Mouse (Mus musculus): ENCODE results near the gene Tpm4.
"Not testable (repeated sequence)": the region's sequence is repeated elsewhere in the genome, so short reads cannot be mapped to it uniquely, and the experiment has no call there.

Tpm4 gene

DNA sequence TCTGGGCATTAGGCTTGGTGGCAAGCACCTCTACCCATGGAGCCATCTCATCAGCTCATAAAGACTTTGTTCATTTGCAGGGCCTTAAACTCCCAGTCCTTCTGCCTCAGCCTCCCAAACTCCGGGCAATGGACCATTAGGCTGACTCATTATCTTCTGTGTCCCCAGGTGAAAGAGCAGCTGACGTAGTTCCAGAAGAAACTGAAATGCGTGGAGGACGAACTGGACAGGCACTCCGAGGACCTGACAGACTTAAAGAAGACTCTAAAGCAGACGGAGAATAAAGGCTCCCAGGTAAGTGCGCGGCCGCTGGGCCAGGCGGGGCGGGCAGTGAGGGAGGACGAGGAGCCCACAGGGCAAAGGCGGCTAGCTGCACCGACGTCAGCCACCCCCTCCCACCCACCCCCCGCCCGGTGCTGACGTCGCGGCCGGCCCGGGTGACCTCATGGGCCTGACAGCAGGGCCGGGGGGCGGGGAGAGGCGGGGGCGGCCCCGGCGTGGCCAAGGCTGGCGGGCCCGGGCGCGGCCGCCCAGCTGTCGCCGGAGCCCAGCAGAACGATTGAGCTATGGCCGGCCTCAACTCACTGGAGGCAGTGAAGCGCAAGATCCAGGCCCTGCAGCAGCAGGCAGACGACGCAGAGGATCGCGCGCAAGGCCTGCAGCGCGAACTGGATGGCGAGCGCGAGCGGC lies at the start of gene Tpm4:
Gene Tpm4, plus strand, starts transcription at position 220 of the 690 bp plus-strand sequence.
- peak; percentile 79 to 90 for DNase-seq (ENCODE audit: inconsistent age in 2 of 2, low spot score in 1 of 2)

DNA sequence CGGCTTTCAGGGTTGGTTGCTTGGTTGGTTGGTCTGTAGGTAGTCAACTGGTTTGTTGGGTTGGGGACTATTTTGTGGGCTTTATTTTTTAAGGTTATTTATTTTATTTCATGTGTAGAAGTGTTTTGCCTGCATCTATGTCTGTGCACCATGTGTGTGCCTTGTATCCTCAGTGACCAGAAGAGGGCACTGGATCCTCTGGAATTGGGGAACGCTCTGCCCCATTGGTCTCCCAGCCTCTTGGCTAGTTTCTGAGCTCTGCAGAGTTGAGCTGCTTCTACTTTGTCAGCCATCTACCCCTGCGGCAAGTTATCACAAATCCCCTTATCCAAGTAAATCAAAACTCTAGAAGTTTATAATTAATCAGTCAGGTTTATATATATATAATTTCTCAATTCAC lies 47.2 kb upstream of the Tpm4 start:
- DNase-seq (ENCODE audit: inconsistent age in 2 of 2, low spot score in 1 of 2) = not testable (repeated sequence)

DNA sequence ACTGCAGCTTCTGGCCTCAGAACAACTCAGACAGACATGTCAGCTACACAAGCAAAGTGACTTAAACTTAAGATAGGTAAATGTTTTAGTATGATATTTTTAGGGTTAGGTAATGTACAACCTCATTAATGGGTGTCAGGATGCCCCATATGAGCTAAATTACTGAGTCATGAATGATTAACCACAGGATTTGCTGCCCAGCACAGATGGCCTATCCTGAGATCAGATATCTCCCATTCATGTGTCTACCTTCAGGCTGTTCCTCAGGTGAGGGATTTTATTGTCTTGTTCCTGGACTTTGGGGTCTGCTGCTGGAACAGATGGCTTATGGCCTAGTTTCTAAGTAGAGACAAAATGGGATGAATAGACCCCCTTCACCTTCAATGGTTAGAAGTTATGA lies 38.1 kb upstream of the Tpm4 start:
- not testable (repeated sequence) for DNase-seq (ENCODE audit: inconsistent age in 2 of 2, low spot score in 1 of 2)

DNA sequence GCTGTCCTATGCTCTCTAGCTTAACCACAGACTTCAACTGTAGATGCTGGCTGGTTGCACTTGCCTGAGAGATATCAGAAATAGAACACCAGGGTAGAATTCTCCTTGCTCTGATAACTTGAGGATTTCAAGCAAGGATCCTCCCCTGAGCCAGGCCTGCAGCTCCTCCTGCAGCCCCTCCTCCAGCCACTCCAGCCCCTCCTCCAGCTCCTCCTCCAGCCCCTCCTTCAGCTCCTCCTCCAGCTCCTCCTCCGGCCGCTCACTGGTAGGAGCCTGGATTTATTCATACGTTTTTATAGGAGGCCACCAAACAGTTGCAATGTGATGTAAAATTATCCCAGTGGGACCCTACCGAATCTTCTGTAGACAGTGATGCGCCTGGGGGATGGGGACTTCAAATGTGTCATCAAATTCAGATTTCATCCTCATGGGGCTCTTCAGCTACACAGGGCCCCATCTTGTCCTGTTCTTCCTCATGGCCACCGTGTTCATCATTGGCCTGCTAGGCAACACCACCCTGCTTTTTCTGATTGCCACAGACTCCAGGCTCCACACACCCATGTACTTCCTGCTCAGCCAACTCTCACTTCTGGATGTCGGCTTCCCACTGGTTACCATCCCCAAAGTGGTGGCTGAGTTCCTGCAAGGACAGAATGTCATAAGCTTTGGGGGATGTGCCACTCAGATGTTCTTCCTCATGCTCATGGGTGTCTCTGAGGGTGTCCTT lies 35.2 kb upstream of the Tpm4 start:
- DNase-seq (ENCODE audit: inconsistent age in 2 of 2, low spot score in 1 of 2) = peak; percentile 33 to 70

DNA sequence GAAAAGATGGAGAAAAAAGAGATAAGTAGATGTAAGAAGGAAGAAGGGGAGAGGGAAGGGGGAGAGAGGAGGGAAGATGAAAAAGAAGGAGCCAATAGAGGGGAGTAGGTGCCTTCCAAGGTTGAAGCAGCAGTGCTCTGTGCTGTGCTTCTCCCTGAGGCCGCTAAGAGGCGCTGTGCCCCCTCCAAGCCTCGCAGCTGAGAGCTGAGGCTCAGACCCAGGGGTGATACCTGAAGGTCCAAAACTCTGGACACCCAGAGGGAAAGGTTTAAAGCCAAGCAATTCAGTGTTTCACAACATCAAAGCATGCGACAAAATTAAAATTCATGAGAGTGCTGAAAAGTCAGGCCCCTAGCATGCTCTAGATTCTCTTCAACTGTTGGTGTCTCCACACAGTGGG lies 29.6 kb upstream of the Tpm4 start:
- no peak for DNase-seq (ENCODE audit: inconsistent age in 2 of 2, low spot score in 1 of 2)

DNA sequence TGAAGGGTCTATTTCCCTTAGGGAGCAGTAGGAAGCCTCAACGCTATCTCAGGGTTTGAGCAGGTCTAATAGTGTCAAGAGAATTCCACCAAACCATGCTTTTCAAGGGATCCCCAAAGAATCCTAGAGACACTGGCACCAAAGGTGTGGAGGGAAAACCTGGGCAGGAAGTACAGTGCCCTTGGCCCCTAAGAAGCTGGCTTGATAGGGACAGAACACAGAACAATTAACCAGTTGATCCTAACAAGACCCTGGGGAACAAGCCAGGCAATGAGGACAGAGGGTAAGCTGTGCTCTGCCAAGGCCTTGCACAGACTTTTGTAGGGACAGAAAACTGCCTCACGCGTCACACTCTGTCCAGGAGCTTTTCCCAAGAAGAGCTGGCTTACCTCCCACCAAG lies 28.0 kb upstream of the Tpm4 start, which contains the start of gene Olfr374:
Gene Olfr374, plus strand, starts transcription at position 301 of the 400 bp plus-strand sequence.
- no peak for DNase-seq (ENCODE audit: inconsistent age in 2 of 2, low spot score in 1 of 2)

DNA sequence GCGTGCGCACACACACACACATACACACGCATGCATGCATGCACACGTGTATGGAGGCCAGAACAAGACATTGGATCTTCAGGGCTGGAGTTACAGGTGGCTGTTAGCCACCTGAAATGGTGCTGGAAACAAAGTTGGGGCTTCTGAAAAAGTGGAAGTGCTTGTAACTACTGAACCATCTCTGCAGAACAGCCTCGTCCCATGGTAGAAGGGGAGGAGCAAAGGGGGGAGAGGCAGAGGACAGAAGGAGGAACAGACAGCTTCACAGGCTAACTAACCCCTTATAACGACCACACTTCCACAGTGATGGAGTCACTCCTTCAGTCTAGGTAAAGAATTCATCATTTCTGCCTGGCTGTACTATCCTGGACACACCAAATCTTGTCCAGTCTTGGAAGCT lies 23.9 kb upstream of the Tpm4 start:
- DNase-seq (ENCODE audit: inconsistent age in 2 of 2, low spot score in 1 of 2) = no peak

DNA sequence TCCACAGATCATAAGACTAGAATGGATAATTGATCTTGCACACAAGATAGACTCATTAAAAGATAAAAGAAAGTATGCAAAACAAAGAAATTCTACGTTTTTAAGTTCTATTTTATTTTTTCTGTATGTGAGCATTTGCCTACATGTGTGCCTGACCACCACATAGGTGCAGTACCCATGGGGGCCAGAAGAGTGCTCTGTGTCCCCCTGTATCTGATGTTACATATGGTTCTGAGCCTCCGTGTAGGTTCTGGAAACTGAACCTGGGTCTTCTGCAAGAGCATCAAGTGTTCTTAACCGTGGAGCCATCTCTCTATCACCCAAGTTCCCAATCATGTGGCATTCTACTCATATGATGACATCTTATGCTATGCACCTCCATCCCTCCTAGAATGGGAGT lies 22.3 kb upstream of the Tpm4 start:
- DNase-seq (ENCODE audit: inconsistent age in 2 of 2, low spot score in 1 of 2) = no peak

DNA sequence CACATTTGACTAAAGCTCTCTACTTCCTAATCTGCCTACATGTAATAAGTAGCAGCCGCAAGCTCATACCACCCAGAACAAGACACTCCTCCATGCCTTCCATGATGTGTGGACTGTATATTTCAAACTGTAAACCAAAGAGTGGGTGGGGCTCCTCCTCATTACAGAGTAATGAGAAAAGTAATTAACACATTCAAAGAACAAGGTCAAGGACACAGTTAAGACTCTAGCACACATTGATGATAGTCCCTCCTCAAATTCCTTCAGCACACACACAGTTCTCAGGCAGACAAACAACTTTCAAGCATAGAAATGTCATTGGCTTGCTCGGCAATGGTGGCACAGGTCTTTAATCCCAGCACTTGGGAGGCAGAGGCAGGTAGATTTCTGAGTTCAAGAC lies 19.6 kb upstream of the Tpm4 start:
- no peak for DNase-seq (ENCODE audit: inconsistent age in 2 of 2, low spot score in 1 of 2)

DNA sequence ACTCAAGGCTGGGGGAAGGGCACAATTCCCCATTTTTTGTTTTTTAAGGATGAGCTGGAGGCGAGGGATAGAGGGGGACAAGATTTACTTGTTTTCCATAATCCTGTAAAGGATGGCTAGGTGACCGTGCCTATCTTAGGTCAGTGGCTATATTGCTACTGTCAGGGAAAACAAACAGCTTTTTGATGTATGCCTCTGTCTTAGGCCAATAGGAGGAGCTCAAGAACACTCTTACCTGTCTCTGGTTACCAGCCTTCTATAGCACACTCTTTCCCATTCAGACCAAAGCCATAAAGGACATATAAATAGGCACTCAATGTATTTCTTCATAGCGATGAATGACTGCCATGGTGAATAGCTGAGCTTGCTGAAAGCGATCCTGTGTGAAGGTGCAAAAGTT lies 16.2 kb upstream of the Tpm4 start:
- DNase-seq (ENCODE audit: inconsistent age in 2 of 2, low spot score in 1 of 2) = no peak

DNA sequence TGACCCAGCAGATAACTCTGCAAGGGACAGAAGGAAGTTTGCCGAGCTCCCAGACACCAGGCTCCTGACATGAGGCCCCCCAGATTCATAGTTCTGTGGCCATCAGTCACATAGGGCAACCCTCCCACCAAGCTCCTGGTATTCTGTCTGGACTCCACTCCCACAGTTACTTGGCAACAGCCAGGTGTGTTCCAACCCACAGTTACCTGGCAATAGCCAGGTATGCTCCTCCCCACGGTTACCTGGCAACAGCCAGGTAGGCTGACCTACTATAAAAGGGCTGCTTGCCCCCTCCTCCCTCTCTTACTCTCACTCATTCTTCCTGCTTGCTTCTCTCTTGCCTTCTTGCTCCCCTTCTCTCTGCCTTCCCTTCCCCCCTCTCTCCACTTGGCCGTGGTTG lies 13.3 kb upstream of the Tpm4 start:
- DNase-seq (ENCODE audit: inconsistent age in 2 of 2, low spot score in 1 of 2) = not testable (repeated sequence)

DNA sequence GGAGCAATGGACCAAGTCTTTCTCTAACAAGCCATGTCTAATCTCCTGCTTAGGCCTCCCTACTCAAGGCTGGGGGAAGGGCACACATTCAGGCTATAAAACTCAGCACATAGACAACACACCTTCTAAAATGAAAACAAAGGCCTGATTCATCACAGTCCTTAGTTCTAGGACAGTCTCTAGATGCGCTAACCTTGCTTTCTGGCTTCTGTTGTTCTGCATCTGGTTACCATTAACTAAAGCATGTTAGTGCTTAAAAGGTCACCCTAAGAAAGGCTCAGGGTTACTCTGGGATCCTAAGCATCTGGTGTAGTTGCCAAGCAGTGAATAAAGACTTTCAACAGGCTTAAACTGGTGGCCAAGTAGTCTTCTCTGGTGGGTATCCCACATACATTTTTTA lies 12.8 kb upstream of the Tpm4 start:
- no peak for DNase-seq (ENCODE audit: inconsistent age in 2 of 2, low spot score in 1 of 2)

DNA sequence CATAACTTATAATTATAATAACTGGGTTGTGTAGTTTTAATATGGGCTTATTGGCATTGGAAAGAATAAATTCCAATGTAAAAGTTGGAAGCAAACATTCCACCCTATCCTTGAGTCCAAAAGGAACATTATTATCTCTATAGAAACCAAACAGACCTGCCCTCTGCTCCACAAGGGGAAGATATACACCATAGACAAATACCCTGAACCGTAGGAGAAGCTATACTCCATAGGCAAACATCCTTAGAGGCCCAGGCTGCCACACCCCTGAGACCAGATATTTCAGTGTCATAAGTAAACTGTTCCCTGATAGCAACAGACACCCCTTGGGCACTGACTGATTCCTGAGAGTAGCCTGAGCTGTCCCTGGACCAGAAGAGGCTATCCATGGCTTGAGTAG lies 6.9 kb upstream of the Tpm4 start:
- no peak for DNase-seq (ENCODE audit: inconsistent age in 2 of 2, low spot score in 1 of 2)

DNA sequence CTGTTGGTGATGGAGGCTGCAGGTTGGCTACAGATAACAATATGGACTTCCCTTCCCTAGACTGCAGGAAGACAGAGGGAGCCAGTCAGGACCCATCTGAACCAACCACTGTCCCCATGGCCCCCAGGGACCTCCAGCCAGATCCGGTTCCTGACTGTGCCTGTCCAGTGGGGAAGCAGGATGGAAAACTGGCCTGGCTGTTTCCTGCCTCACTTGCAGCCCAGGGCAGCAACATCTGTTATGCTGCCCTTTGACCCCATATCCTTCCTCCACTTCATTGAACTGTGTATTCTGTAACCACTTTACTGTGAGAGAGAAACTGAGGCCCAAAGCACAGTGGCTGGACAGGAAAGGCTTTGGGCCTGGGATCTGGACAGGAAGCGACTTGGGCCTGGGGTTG lies 3.5 kb upstream of the Tpm4 start:
- peak; percentile 58 to 71 for DNase-seq (ENCODE audit: inconsistent age in 2 of 2, low spot score in 1 of 2)

DNA sequence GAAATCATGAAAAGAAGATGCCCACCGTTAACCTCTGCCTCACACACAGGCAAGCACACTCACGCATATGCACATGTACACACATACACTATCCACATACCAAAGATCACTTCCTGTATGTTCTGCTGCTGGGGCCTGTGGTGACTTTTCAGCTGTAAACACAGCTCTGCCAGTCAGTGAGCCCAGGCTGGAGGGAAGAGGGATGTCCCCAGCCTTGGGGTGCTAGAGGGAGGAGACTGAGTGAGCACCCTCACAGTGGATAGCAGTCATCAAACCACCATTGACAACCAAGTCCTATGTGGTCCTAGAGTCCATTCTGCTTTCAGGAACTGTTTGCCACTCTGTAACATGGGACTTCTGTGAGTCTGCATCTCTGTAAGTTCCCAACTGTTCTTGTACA lies 2.9 kb upstream of the Tpm4 start:
- DNase-seq (ENCODE audit: inconsistent age in 2 of 2, low spot score in 1 of 2) = no peak

DNA sequence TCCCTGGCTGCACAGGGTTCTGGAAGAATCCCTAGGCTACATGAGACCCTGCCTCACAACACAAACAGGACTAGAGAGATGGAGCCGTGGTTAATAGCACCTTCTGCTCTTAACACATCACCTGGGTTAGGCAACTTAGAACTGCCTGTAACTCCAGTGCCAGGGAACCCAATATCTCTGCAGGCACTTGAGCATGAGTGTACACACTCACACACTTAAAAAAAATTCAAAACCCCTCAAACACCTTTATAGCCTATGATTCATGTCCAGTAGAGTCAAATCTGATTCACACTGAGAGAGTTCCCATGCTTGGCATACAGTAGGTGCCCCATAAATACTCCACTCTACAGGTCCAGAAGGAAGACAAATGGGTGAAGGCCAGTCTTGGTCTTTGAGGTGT lies 2.4 kb upstream of the Tpm4 start:
- DNase-seq (ENCODE audit: inconsistent age in 2 of 2, low spot score in 1 of 2) = no peak

DNA sequence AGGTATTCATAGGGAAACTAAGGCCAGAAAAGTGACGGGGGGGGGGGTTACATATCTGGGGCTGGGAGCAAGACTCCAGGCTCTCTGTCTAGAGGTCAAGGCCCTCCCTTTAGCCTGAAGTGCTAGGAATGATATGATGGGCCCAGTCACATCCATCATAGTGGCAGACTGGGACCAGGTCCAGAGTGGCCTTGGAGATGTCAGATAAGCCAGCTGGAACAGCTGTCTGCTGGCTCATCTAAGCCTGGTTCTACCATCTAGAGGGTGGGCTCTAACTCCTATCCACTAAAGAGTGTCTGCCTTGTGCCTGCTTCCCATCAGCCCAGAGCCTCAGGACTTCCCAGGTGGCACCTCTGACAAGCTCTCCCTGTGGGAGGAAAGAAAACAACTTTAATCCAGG lies 1.9 kb upstream of the Tpm4 start:
- DNase-seq (ENCODE audit: inconsistent age in 2 of 2, low spot score in 1 of 2) = peak; percentile 78 to 90

DNA sequence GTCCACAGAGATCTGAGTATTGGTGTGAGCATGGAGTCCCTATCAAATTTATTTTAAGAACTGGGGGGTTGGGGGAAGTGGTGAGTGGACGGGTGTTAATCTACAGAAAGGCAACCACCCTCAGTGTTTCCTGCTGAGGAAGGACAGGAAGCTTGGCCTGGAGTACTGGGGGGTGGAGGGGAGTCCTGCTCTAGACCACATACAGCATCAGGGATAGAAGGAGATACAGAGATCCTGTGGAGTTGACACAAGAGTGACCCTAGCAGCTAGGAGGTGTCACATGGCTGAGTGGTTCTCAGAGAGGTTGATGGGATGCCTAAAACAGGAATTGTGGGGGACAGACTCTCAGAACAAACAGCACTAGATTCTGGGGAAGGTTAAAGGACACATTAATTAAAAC lies 1.3 kb upstream of the Tpm4 start:
- DNase-seq (ENCODE audit: inconsistent age in 2 of 2, low spot score in 1 of 2) = peak in 1 of 2 experiments; percentile 57

DNA sequence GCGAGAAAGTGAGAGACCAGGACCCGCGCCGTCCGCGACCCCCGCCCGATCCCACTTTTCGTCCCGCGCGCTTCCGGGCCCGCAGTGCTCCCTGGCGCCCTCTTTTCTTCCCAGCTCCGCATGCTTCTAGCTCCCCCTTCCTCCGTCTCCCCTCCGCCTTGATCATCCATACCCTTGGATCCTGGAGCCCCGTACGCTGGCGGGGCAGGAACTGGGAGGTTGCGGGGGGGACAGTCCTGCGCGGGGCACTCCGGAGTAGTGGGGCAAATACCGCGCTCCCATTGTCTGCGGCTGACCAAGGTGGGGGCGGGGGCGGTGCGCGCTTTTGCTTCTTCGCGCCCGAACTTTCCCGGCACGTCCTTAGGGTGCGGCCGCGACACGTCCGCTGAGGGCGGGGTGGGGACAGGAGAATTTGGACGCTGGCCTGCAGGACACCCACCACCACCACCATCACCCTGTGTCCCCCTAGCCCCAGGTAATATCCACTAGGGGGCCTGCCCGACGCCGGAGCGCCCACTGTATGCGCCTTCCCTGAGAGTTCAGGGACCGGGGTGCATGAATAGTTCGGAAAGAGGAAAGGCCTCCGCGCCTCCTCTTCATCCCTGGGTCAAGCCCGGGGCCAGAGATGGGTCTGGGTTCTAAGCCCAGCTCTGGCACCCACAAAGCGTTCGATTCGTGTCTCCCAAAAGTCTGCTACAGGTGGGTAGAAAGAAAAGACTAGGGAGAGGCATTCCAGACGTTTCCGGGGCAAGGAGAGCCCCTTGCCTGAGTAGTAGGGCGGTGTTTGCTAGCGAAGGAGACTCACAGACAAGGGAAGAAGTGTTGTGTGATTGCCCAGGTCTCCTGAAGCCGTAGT lies 899 bp downstream of the Tpm4 start:
- DNase-seq (ENCODE audit: inconsistent age in 2 of 2, low spot score in 1 of 2) = peak; percentile 43 to 85

DNA sequence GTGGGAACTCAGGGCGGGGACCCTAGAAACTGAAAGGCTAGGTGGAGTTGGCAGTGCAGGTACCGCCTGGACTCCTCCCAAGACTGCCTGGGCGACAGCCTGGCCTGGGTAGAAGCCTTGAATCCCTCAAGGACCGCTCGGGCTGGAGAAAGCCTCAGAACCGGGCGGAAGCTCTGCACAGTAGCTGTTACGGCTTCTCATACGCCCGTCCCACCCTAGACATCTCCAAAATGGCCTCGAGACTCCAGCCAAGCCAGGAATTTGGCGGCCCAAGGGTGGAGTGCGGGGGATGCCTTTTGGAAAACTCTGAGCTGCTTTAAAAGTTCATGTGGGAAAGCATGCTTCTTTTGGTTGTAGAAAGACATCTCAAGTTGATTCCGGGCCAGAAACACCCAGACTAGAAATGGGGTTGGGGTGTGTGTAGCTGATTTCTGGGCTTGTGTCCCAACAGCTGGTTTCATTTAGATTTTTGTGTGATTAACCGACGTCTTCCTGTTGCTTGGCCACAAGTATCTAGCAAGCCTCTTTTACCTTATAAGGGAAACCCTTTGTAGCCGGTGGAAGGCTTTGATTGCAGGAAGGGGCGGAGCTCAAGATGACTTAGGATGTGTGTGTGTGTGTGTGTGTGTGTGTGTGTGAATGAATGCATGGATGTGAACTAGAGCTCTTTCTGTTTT lies 1.7 kb downstream of the Tpm4 start:
- DNase-seq (ENCODE audit: inconsistent age in 2 of 2, low spot score in 1 of 2) = peak; percentile 69 to 88

DNA sequence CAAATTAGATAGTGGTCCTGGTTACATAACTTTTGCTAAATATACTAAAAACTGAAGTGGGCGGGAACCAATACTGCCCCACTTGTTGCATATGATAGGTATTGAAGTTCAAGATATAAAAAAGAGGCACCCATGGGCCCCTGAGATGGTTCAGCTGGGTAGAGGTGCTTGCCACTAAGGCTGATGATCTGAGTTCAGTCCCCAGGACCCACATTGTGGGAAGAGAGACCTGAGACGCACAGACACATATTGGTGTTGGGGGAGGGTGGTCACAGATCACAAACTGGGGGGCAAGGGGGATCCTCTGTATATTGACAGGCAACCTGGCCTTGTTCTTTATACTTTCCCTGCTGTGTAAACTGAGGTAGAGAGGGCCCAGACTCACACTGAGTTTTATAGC lies 2.7 kb downstream of the Tpm4 start:
- DNase-seq (ENCODE audit: inconsistent age in 2 of 2, low spot score in 1 of 2) = no peak
